Mouse (Mus musculus) forebrain, embryonic 15.5 days (tissue): Measurements from ENCODE around the gene Odf3. TPM values are rescaled to one million over a fixed set of nuclear protein-coding genes. Genes with fewer than 3 reads are reported as not detected.
A peak's percentile ranks its signal among the peaks of the same experiment; 100 is the strongest.
"Not testable (repeated sequence)": the region's sequence is repeated elsewhere in the genome, so short reads cannot be mapped to it uniquely, and the experiment has no call there.

Experiments
- ATAC-seq: fragments of 200-750 bp; cut with Nextera tagmentation; replicated peaks from 2 replicates; pipeline ENCODE4 v1.8.0; 2017; ENCODE audit warnings: mild to moderate bottlenecking, moderate TSS enrichment, moderate library complexity
- H3K27ac ChIP-seq: fragments of 300-500 bp; sonication (generic); replicated peaks from 2 replicates; pipeline ENCODE4 v1.5.1; 2015; ENCODE audit warnings: mild to moderate bottlenecking, inconsistent platforms
- H3K27me3 ChIP-seq: fragments of 300-500 bp; sonication (generic); 2 replicates; pipeline ENCODE4 v1.6.1; 2015; ENCODE audit warnings: inconsistent platforms
- H3K36me3 ChIP-seq: fragments of 300-500 bp; sonication (generic); 2 replicates; pipeline ENCODE4 v1.6.1; 2015; ENCODE audit warnings: mild to moderate bottlenecking, inconsistent platforms
- H3K4me1 ChIP-seq: fragments of 300-500 bp; sonication (generic); 2 replicates; pipeline ENCODE4 v1.6.1; 2015; ENCODE audit warnings: inconsistent platforms
- H3K4me2 ChIP-seq: fragments of 300-500 bp; sonication (generic); replicated peaks from 2 replicates; pipeline ENCODE4 v1.6.1; 2015; ENCODE audit warnings: mild to moderate bottlenecking, inconsistent platforms
- H3K4me3 ChIP-seq: fragments of 300-500 bp; sonication (generic); 2 replicates; pipeline ENCODE4 v1.5.1; 2015; ENCODE audit warnings: mild to moderate bottlenecking, inconsistent platforms
- H3K9ac ChIP-seq: fragments of 300-500 bp; sonication (generic); replicated peaks from 2 replicates; pipeline ENCODE4 v1.6.1; 2015; ENCODE audit warnings: mild to moderate bottlenecking, inconsistent platforms
- H3K9me3 ChIP-seq: fragments of 300-500 bp; sonication (generic); 2 replicates; pipeline ENCODE4 v1.6.1; 2016; ENCODE audit warnings: inconsistent platforms
- WGBS: fragments of 180-500 bp; shearing (Covaris S2); methylation state at CpG from one replicate; pipeline ENCODE4 v1.1.7; 2015; ENCODE audit warnings: mixed read lengths; 5-methylcytosine and 5-hydroxymethylcytosine counted together
- polyA plus RNA-seq: library from polyadenylated mRNA; unstranded; fragments of >200 nt; fragmentation: Nextera tagmentation; extraction: Ambion mirVana; gene quantifications from 2 replicates; pipeline ENCODE4 v1.2.1, GENCODE M21; 2015

Odf3 gene
- polyA plus RNA-seq, 1 experiment from 2014 or later = 0.10 TPM

DNA sequence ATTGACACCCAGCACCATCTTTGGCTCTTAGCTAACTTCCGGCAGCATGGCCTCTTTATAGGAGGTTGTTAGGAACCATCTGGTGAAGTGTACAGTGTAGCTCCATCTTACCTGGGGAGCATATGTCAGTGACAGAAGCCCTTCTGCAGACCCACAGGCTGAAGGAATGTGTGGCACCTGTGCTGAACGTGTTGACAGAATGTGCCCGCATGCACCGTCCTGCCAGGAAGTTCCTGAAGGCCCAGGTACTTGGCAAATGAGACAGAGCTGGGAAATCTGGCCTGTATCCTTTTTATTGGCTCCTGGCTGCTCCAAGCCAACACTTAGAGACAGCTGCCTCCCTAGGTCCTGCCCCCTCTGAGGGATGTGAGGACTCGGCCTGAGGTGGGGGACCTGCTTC is 13.1 kb downstream of the Odf3 start:
- peaks cover 23% of the 10 kb centered on the region for H3K4me1 ChIP-seq
- no peak overlapping the region for H3K4me2 ChIP-seq
- H3K27ac ChIP-seq = no peak overlapping the region
- peaks cover 41% of the 10 kb centered on the region for H3K36me3 ChIP-seq
- WGBS = 90% methylated on average over 5 of the region's 5 CpGs
- no peak for ATAC-seq
- no peaks in the 10 kb centered on the region for H3K9me3 ChIP-seq
- H3K4me3 ChIP-seq = no peak overlapping the region
- no peak overlapping the region for H3K9ac ChIP-seq
- H3K27me3 ChIP-seq = no peaks in the 10 kb centered on the region

DNA sequence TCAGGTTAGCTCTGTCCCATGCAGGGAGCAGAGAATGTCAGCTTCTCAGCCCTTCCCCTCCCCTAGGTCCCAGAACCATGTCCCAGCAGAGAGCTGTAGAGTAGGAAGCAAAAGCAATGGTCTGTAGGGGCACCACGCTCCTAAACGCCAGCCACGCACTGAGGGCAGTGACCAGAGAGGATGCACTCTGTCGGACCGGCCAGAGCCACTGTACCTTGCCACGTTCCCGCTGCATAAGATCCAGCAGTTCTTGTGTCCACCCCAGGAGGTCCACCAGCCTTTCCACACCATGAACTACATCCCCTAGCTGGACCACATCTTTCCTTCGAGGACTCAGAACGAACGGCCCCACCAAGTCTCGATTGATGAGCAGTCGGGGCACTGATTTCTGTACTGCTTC is 17.2 kb downstream of the Odf3 start:
- Histone ChIP-seq H3K4me1 (peaks cover under 1% of the 10 kb centered on the region), H3K27ac (no peak overlapping the region), H3K4me3 (no peak overlapping the region), H3K9ac (no peak overlapping the region), H3K4me2 (no peak overlapping the region), H3K27me3 (no peaks in the 10 kb centered on the region), H3K36me3 (peaks cover 37% of the 10 kb centered on the region), H3K9me3 (no peaks in the 10 kb centered on the region)
- WGBS = 90% methylated on average over 12 of the region's 12 CpGs
- no peak for ATAC-seq

DNA sequence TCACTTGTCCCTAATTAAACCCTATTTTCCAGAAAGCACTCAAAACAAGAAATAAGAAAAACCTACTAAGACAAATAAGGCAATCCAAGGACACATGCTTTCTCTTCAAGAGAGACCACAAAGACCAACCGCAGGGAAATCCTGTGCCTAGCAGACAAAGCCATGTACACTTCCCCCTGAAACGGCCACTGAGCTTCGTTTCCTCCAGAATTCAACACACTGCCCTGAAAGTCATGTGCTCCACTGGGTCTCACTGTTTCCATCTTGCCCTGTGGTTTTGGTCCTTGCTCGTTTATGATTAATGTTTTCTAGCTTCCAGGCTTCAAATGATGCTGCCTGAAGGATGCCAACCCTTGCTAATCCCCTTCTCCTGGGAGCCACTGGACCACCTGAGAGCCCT is 26.6 kb downstream of the Odf3 start:
- ATAC-seq = no peak
- H3K9ac ChIP-seq = no peak overlapping the region
- no peak overlapping the region for H3K4me2 ChIP-seq

DNA sequence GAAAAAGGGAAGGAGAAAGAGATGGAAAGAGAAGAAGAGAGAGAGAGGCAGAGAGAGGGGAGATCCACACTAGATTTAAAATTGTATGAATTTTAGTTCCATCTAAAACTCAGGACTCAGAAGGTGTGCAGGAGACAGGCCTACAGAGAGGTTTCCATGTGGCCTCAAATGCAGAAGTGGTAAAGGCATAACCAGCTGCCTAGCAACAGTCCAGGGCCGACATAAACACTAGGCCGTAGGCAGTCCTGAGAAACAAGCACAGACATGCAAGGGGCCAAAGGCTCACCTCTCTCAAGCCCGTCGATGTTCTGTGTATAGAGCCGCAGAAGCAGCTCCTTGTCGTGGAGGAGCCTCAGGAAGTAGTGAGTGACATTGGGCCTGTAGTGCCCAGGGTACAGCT is 29.8 kb downstream of the Odf3 start:
- WGBS = 87% methylated on average over 6 of the region's 6 CpGs
- no peak overlapping the region for H3K27ac ChIP-seq

More for the DNA sequence above, 26.6 kb downstream of the Odf3 start:
- Histone ChIP-seq H3K4me1 (no peaks in the 10 kb centered on the region), H3K36me3 (peaks cover 5% of the 10 kb centered on the region; the same call in 1 of the 2 replicates), H3K27me3 (no peaks in the 10 kb centered on the region), H3K4me3 (no peak overlapping the region), H3K27ac (no peak overlapping the region), H3K9me3 (no peaks in the 10 kb centered on the region)
- WGBS = 82% methylated on average over 4 of the region's 4 CpGs

DNA sequence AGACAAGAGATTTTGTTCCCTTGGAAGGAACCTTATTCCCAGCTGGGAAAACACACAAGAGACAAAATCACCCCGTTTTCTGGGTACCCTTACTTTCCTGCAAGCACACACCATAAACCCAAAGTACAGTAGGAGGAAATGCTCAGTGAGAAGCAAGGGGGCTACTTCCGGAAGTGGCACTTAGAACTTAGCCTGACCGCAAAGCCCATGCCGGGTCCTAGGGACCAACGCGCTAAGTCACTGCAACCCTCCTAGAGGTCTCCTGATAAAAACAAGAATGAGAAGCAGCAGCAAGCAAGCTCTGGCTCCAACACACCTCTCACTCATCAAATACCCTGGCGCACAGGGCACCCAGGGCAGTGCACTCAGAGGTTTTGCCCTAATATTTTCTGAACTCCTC is 31.8 kb downstream of the Odf3 start:
- 88% methylated on average over 7 of the region's 7 CpGs for WGBS
- Histone ChIP-seq H3K36me3 (0 out of 2 replicates have a peak, but pooled peaks cover 3% of the 10 kb centered on the region), H3K9me3 (no peaks in the 10 kb centered on the region), H3K27me3 (no peaks in the 10 kb centered on the region), H3K4me2 (no peak overlapping the region), H3K9ac (no peak overlapping the region), H3K4me3 (no peak overlapping the region), H3K27ac (no peak overlapping the region), H3K4me1 (peaks cover 17% of the 10 kb centered on the region)
- ATAC-seq = no peak

More for the DNA sequence above, 29.8 kb downstream of the Odf3 start:
- no peak overlapping the region for H3K9ac ChIP-seq
- H3K27me3 ChIP-seq = no peaks in the 10 kb centered on the region
- H3K4me2 ChIP-seq = no peak overlapping the region
- no peak for ATAC-seq
- peaks cover 7% of the 10 kb centered on the region for H3K4me1 ChIP-seq
- no peaks in the 10 kb centered on the region for H3K9me3 ChIP-seq
- peaks cover under 1% of the 10 kb centered on the region; the same call in 1 of the 2 replicates for H3K36me3 ChIP-seq
- H3K4me3 ChIP-seq = no peak overlapping the region

DNA sequence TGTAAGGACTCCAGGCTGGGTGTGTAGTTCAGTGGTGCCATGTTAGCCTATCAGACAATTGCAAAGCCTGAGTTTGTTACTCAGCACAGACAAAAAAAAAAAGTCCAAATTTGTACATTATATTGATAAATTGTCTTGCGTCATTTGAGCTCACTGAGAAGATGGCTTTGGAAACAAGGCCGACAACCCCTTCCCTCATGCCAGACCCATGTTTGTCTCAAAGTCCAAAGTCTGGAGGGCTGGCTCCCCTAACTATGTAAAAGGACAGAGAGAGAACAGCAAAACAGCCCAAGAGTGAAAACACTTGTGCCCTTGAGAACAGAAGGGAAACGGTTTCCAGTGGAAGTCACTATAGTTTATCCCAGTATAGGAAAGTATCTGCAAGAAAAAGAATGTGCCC is 32.8 kb downstream of the Odf3 start:
- WGBS = 92% methylated on average over 3 of the region's 3 CpGs
- peaks cover 17% of the 10 kb centered on the region for H3K4me1 ChIP-seq
- no peak overlapping the region for H3K27ac ChIP-seq
- no peaks in the 10 kb centered on the region for H3K9me3 ChIP-seq
- peaks cover 5% of the 10 kb centered on the region; the same call in 1 of the 2 replicates for H3K36me3 ChIP-seq
- no peak overlapping the region for H3K4me3 ChIP-seq
- H3K4me2 ChIP-seq = no peak overlapping the region
- no peak for ATAC-seq
- no peak overlapping the region for H3K9ac ChIP-seq
- H3K27me3 ChIP-seq = no peaks in the 10 kb centered on the region

DNA sequence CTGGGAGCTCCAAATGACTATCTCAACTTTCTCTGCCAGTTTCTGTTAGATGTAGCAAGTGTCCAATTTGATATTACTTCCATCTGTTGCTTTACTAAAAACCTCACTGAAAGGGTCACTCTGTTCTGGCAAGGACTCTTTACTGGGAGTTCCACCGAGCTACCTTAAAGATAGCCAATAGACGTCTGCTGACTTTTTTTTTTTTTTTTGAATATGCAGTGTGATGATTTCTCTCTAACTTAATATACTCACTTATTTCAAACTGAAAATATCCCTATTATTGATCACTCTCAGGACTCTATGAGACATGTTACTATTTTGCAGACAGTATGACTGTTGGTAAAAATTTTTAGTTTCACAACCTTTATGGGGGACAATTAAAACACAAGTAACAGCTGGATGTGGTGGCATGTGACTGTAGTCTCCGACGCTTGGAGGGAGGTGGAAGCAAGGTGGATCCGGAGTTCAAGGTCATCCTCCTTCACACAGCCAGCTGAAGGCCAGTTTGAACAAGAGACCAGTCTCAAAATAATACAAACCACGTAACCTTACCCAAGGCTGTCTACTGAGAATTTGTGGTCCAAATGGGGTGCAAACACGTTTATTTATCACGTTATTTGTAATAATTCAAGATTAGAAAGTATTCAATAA is 33.4 kb downstream of the Odf3 start:
- 26% methylated on average over 8 of the region's 8 CpGs for WGBS
- no peaks in the 10 kb centered on the region for H3K9me3 ChIP-seq
- peak overlapping the region; percentile 92 for H3K27ac ChIP-seq
- H3K4me2 ChIP-seq = peak overlapping the region; percentile 82
- peak overlapping the region; percentile 86 for H3K9ac ChIP-seq
- H3K4me3 ChIP-seq = peak overlapping the region; percentile 97
- H3K36me3 ChIP-seq = peaks cover 7% of the 10 kb centered on the region
- H3K27me3 ChIP-seq = no peaks in the 10 kb centered on the region
- no peak for ATAC-seq
- peaks cover 17% of the 10 kb centered on the region for H3K4me1 ChIP-seq

DNA sequence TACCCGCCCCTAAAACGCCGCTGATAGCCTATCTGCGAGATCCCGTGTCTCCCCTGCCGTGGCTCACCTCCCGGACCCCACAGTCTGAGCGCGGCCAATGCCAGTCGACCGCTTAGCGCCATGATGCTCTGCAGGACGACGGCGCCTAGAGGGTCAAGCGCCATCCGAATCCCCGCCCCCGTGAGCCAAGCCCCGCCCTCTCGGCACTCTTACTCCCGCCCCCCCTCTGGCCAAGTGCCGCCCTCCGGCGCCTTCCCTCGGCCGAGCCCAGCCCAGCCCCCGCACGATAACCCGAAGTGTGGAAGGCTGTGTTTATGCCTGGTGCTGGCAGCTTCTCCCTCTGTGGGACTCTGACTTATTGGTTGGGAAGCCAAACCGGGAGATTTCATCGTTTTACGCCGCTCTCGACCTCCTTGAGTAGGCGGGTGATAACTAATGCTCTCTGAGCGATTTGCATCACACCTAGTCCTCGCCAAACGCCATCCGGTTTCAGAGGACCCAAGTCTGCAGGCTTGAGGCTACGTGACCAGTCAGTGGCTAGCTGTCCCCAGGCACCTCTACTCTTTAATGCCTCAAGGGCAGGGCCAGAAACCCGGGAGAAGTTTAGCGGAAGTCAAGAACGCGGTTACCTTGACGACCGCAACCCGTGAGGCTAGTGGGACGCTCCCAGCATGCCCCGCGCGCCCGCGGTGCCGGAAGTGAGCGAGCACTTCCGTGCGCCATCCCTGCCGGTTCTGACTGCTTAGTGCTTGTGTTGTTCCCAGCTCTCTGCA is 34.3 kb downstream of the Odf3 start, which contains the start of the genes Psmd13 and Sirt3:
Gene Psmd13 (plus strand): TSS at position 273 of the 773 bp plus-strand sequence.
Gene Sirt3 (minus strand): TSS at position 614 of the 773 bp plus-strand sequence.
- H3K27me3 ChIP-seq = no peaks in the 10 kb centered on the region
- no peaks in the 10 kb centered on the region for H3K9me3 ChIP-seq
- peaks cover 17% of the 10 kb centered on the region for H3K4me1 ChIP-seq
- peak; percentile 98 for ATAC-seq
- under 1% methylated on average over 57 of the region's 59 CpGs for WGBS
- peak within 1 kb of the TSS; percentile 97 for H3K4me3 ChIP-seq
- peak within 1 kb of the TSS; percentile 82 for H3K4me2 ChIP-seq
- H3K36me3 ChIP-seq = peaks cover 14% of the 10 kb centered on the region
- peak within 1 kb of the TSS; percentile 92 for H3K27ac ChIP-seq
- peak within 1 kb of the TSS; percentile 86 for H3K9ac ChIP-seq

DNA sequence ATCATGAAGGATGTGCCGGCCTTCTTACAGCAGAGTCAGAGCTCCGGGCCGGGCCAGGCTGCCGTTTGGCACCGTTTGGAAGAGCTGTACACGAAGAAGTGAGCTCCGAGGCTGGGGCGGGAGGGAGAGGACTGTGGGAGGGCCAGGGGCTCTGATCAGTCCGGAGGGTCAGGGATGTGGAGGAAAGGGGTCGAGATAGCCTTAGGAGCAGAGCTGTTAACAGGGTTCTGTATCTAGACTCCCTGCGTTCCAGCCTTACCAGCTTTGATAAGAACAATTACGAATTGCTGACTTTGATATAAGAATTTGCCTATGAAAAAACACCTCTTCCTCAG is 34.8 kb downstream of the Odf3 start:
- Histone ChIP-seq H3K4me1 (peaks cover 17% of the 10 kb centered on the region), H3K27ac (peak overlapping the region; percentile 92), H3K4me2 (peak overlapping the region; percentile 82), H3K36me3 (peaks cover 19% of the 10 kb centered on the region), H3K9ac (peak overlapping the region; percentile 86), H3K4me3 (peak overlapping the region; percentile 97), H3K9me3 (no peaks in the 10 kb centered on the region), H3K27me3 (no peaks in the 10 kb centered on the region)
- peak; percentile 64; the same call in 1 of the 2 replicates for ATAC-seq
- under 1% methylated on average over 12 of the region's 12 CpGs for WGBS

DNA sequence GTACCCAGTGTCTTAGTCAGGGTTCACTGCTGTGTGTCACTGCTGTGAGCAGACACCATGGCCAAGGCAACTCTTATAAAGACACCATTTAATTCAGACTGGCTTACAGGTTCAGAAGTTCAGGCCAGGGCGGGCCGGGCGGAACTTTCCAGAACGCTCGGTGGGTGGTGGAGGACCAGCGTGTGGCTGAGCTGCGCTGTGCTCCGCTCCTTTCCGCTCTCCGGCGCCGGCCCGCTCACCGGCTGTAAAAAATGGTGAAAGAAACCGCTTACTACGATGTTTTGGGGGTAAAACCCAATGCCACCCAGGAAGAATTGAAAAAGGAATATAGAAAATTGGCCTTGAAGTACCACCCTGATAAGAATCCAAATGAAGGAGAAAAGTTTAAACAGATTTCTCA is 43.0 kb downstream of the Odf3 start:
- H3K9me3 ChIP-seq, ATAC-seq, H3K27me3 ChIP-seq, H3K9ac ChIP-seq, H3K4me1 ChIP-seq, H3K4me3 ChIP-seq, H3K27ac ChIP-seq, H3K4me2 ChIP-seq: not testable (repeated sequence)
- 96% methylated on average over 16 of the region's 16 CpGs for WGBS
- H3K36me3 ChIP-seq = peaks cover 72% of the 10 kb centered on the region

DNA sequence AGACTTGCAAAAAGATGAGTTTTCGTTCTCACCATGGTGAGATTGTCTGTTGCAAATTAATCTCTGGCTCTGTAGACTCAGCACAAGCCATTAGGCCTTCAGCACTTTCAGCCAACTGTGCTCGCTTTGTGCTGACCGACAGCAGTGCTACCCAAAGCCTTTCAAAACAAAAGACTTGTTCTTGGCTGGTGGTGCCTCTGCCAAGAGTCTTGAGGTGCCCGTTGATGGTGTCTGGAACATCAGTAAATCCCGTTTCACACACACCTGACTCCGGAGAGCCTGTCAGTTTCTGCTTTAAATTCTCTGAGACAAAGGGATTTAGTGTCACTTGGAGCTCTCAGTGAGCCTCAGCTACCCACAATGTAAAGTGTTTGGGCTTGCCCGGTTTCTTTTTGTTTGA is 46.4 kb downstream of the Odf3 start:
- H3K9me3 ChIP-seq = no peaks in the 10 kb centered on the region
- no peak overlapping the region for H3K4me3 ChIP-seq
- WGBS = 84% methylated on average over 7 of the region's 7 CpGs
- no peak for ATAC-seq
- H3K36me3 ChIP-seq = peaks cover 72% of the 10 kb centered on the region
- H3K4me1 ChIP-seq = no peaks in the 10 kb centered on the region
- H3K27me3 ChIP-seq = no peaks in the 10 kb centered on the region
- no peak overlapping the region for H3K4me2 ChIP-seq
- H3K9ac ChIP-seq = no peak overlapping the region
- H3K27ac ChIP-seq = no peak overlapping the region

DNA sequence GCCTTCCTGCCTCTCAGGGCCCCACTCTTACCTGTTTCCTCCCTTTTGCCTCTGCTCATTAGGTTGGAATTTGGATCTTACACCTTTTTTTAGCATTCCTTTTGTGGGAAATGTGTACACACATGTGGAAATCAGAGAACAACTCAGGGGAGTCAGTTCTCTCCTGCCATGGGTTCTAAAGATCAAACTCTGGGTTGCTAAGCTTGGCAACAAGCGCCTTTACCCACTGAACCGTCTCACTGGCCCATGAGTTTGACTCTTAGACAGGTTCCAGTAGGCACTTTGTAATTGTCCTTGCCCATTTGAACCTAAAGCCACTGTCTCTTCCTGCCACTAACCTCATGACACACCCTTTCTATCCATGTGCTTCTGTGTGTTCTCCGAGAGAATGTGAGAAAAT is 47.0 kb downstream of the Odf3 start:
- H3K9me3 ChIP-seq = no peaks in the 10 kb centered on the region
- no peak overlapping the region for H3K4me2 ChIP-seq
- H3K27ac ChIP-seq = no peak overlapping the region
- no peaks in the 10 kb centered on the region for H3K4me1 ChIP-seq
- no peak overlapping the region for H3K4me3 ChIP-seq
- no peak overlapping the region for H3K9ac ChIP-seq
- H3K27me3 ChIP-seq = no peaks in the 10 kb centered on the region
- 96% methylated on average over 3 of the region's 3 CpGs for WGBS
- no peak for ATAC-seq
- H3K36me3 ChIP-seq = peaks cover 69% of the 10 kb centered on the region
